Mouse (Mus musculus) heart, embryonic 11.5 days (tissue): Measurements from ENCODE around the gene Rpl28. TPM values are rescaled to one million over a fixed set of nuclear protein-coding genes. Genes with fewer than 3 reads are reported as not detected.
A peak's percentile ranks its signal among the peaks of the same experiment; 100 is the strongest.
"Not testable (repeated sequence)": the region's sequence is repeated elsewhere in the genome, so short reads cannot be mapped to it uniquely, and the experiment has no call there.

Experiments used
- ATAC-seq: fragments of 200-750 bp; cut with Nextera tagmentation; replicated peaks from 2 replicates; pipeline ENCODE4 v1.8.0; 2017; ENCODE audit warnings: moderate library complexity; ENCODE audit not compliant: insufficient number of reproducible peaks, low FRiP score, low TSS enrichment
- H3K27ac ChIP-seq: fragments of 300-500 bp; sonication (generic); 2 replicates; pipeline ENCODE4 v1.5.1; 2014; ENCODE audit warnings: mild to moderate bottlenecking, low read depth, low read length
- H3K27me3 ChIP-seq: fragments of 300-500 bp; sonication (generic); 2 replicates; pipeline ENCODE4 v1.6.1; 2014; ENCODE audit warnings: mild to moderate bottlenecking, low read length, mixed read lengths; ENCODE audit not compliant: control insufficient read depth, insufficient read depth
- H3K36me3 ChIP-seq: fragments of 300-500 bp; sonication (generic); 2 replicates; pipeline ENCODE4 v1.6.1; 2014; ENCODE audit warnings: mild to moderate bottlenecking, low read length, moderate library complexity, mixed read lengths; ENCODE audit not compliant: control insufficient read depth, insufficient read depth
- H3K4me1 ChIP-seq: fragments of 300-500 bp; sonication (generic); 2 replicates; pipeline ENCODE4 v1.6.1; 2014; ENCODE audit warnings: low read length; ENCODE audit not compliant: control insufficient read depth, insufficient read depth
- H3K4me2 ChIP-seq: fragments of 300-500 bp; sonication (generic); 2 replicates; pipeline ENCODE4 v1.6.1; 2014; ENCODE audit warnings: mild to moderate bottlenecking, moderate library complexity
- H3K4me3 ChIP-seq: fragments of 300-500 bp; sonication (generic); 2 replicates; pipeline ENCODE4 v1.5.1; 2014; ENCODE audit warnings: low read depth, low read length
- H3K9ac ChIP-seq: fragments of 300-500 bp; sonication (generic); 2 replicates; pipeline ENCODE4 v1.6.1; 2014; ENCODE audit warnings: mild to moderate bottlenecking, low read depth, low read length, moderate library complexity
- H3K9me3 ChIP-seq: fragments of 300-500 bp; sonication (generic); replicated peaks from 2 replicates; pipeline ENCODE4 v1.6.1; 2016; ENCODE audit warnings: low read length; ENCODE audit not compliant: control insufficient read depth
- WGBS: fragments of 180-500 bp; shearing (Covaris S2); extraction: QIAGEN DNeasy Blood & Tissue Kit; methylation state at CpG from one replicate; pipeline ENCODE4 v1.1.7; 2014; ENCODE audit not compliant: insufficient replicate concordance; 5-methylcytosine and 5-hydroxymethylcytosine counted together
- polyA plus RNA-seq: library from polyadenylated mRNA; unstranded; fragments of >200 nt; fragmentation: Nextera tagmentation; extraction: Ambion mirVana; gene quantifications from 2 replicates; pipeline ENCODE4 v1.2.1, GENCODE M21; 2014

The Rpl28 gene
- polyA plus RNA-seq, 1 experiment from 2014 or later, result 156 TPM

DNA sequence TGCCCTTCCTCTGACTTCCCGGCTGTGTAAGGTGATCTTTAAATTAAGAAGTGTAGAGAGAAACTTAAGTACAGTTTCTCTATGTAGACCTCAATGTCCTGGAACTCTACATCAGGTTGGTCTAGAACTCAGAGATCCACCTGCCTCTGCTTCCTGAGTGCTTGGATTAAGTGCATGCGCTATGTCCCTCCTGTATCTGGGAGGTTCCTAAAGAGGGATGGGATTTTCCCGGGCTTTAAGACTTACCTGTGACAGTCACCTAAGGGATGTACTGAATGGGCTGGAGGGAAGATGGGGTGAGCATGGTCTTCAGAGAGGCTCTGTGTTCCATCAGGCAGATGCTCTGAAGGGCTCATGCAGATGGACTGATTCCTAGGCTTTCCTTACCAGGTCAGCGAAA lies 1.0 kb downstream of the Rpl28 start:
- H3K4me2 ChIP-seq, result peak overlapping the region; percentile 93
- H3K4me3 ChIP-seq, result peak overlapping the region; percentile 96
- H3K36me3 ChIP-seq, result peaks cover 14% of the 10 kb centered on the region
- H3K27me3 ChIP-seq, result no peaks in the 10 kb centered on the region
- no peaks in the 10 kb centered on the region for H3K9me3 ChIP-seq
- peak overlapping the region; percentile 99 for H3K9ac ChIP-seq
- ATAC-seq, result no peak
- H3K4me1 ChIP-seq, result peaks cover 6% of the 10 kb centered on the region
- 35% methylated on average over 4 of the region's 4 CpGs for WGBS
- H3K27ac ChIP-seq, result peak overlapping the region; percentile 46; the same call in 1 of the 2 replicates

DNA sequence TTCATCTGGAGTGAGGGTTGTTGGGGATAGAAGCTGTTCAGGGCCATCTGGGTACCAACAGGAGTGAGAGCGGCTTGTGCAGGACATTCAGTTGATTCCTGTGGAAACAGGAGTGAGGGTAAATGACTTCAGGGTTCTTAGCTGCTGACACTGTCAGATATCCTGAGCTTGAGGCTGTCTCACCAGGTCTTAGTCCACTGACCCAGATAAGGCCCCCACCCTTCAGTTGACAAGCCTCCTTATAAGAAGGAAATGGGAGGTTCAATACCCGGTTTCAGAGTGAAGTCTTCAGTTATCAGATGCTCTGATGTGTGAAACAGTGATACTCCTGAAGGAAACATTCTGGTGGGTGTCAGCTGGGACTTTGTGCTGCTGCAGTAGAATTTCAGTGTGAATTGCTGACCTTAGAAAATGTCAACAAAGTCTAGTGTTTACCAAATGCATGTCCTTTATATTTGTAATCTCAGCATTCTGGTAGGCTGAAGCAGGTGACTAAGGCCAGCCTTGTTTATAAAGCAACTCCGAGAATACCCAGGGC lies 2.0 kb downstream of the Rpl28 start:
- Histone ChIP-seq H3K4me1 (peaks cover 6% of the 10 kb centered on the region), H3K9me3 (no peaks in the 10 kb centered on the region), H3K4me3 (no peak overlapping the region), H3K9ac (no peak overlapping the region), H3K4me2 (no peak overlapping the region; the same call in 1 of the 2 replicates), H3K36me3 (peaks cover 14% of the 10 kb centered on the region), H3K27me3 (no peaks in the 10 kb centered on the region), H3K27ac (no peak overlapping the region)
- WGBS, result 76% methylated on average over 3 of the region's 3 CpGs
- ATAC-seq, result no peak

DNA sequence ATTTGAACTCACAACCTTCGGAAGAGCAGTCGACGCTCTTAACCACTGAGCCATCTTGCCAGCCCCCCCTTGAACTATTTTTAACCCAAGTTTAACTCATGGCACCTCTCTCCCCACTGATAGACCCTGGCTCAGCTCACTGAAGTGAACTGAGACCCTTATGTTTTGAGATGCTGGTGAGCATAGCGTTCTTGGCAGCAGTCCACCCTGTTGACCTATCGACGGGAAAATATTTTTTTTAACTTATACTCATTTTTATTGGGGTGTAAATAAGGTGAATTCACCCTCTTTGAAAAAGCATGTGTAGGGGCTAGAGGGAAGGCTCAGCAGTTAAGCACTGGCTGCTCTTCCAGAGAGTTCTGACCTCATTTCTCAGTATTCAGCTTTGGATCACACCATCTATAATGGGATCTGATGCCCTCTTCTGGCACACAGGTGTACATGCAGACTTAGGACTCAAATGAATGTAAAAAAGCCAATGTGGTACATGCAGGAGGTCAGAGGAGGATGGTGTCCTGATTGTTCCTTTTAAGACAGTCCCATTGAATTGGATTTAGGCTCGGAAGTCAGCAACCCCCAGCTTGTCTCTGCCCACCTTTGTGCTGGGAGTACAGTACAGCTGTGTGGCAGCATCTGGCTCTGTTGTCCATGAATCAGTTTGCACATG lies 3.2 kb downstream of the Rpl28 start:
- H3K9ac ChIP-seq, result no peak overlapping the region
- 72% methylated on average over 7 of the region's 7 CpGs for WGBS
- H3K27me3 ChIP-seq, result no peaks in the 10 kb centered on the region
- ATAC-seq, result no peak
- H3K4me1 ChIP-seq, result peaks cover 6% of the 10 kb centered on the region
- no peak overlapping the region for H3K27ac ChIP-seq
- H3K4me2 ChIP-seq, result no peak overlapping the region
- no peaks in the 10 kb centered on the region for H3K9me3 ChIP-seq
- H3K4me3 ChIP-seq, result no peak overlapping the region
- peaks cover 14% of the 10 kb centered on the region for H3K36me3 ChIP-seq

DNA sequence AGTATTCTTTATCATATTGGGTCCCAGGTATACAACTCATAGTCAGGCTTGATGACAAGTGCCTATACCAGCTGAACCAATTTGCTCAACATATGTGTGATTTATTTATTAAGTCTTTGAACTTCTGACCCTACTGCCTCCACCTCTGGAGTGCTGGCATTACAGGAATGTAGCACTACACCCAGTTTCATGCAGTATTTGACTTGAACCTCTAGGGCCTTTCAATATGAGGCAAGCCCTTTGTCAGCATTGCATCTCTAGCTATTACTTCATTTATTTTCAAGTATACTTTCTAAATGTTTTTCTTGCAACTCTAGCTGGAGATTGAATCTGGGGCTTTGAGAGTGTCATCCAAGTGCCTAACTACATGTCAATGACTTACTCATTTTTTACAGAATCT lies 9.6 kb downstream of the Rpl28 start:
- H3K4me1 ChIP-seq, result no peaks in the 10 kb centered on the region
- ATAC-seq, result no peak
- no peak overlapping the region for H3K27ac ChIP-seq

DNA sequence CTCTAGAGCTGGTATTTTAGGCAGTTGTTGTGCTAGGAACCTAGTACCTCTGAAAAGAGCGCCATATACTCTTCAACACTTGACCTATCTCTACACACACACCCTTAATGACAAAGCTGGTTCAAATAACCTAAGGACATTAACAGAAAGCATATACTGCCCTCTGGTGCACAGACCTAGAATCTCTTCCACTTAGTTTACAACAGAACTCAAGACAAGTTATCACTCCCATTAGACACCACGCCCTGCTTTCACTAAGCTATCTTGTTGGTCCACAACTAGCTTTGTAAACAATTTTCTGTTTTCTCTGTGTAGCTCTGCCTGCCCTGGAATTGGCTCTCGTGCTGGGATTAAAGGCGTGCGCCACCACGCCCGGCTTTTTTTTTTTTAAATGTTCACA lies 14.0 kb downstream of the Rpl28 start:
- Histone ChIP-seq H3K27ac (peak overlapping the region; percentile 73), H3K9me3 (no peaks in the 10 kb centered on the region), H3K9ac (no peak overlapping the region), H3K4me2 (no peak overlapping the region; the same call in 1 of the 2 replicates), H3K27me3 (no peaks in the 10 kb centered on the region), H3K36me3 (peaks cover 21% of the 10 kb centered on the region), H3K4me3 (no peak overlapping the region), H3K4me1 (peaks cover 16% of the 10 kb centered on the region)
- 78% methylated on average over 7 of the region's 7 CpGs for WGBS
- peak; percentile 55; the same call in 1 of the 2 replicates for ATAC-seq

More for the DNA sequence above, 9.6 kb downstream of the Rpl28 start:
- no peak overlapping the region for H3K4me2 ChIP-seq
- no peaks in the 10 kb centered on the region for H3K27me3 ChIP-seq
- H3K36me3 ChIP-seq, result peaks cover 10% of the 10 kb centered on the region
- no peaks in the 10 kb centered on the region for H3K9me3 ChIP-seq
- H3K9ac ChIP-seq, result no peak overlapping the region
- no peak overlapping the region for H3K4me3 ChIP-seq

DNA sequence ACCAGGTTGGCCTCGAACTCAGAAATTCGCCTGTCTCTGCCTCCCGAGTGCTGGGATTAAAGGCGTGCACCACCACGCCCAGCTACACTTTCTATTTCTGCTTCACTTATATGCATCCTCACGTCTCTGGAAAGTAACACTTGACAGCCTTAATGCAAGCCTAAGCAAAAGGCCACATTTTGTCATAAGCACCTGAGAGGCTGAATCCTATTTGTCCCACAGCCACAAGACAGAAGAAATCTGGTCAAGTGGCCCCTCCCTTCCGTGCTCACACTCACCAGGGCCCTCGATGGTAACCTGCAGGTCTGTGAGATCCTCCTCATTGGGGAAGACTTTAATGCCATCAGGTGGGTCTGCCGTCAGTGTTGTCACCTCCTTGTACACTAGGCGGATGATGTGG lies 18.5 kb downstream of the Rpl28 start:
- H3K4me3 ChIP-seq, result peak overlapping the region; percentile 99
- peaks cover 18% of the 10 kb centered on the region for H3K36me3 ChIP-seq
- peak overlapping the region; percentile 83 for H3K9ac ChIP-seq
- peak overlapping the region; percentile 82 for H3K4me2 ChIP-seq
- 33% methylated on average over 10 of the region's 10 CpGs for WGBS
- not testable (repeated sequence) for H3K27me3 ChIP-seq, H3K9me3 ChIP-seq, ATAC-seq
- peaks cover 16% of the 10 kb centered on the region for H3K4me1 ChIP-seq
- H3K27ac ChIP-seq, result peak overlapping the region; percentile 94; the same call in 1 of the 2 replicates

DNA sequence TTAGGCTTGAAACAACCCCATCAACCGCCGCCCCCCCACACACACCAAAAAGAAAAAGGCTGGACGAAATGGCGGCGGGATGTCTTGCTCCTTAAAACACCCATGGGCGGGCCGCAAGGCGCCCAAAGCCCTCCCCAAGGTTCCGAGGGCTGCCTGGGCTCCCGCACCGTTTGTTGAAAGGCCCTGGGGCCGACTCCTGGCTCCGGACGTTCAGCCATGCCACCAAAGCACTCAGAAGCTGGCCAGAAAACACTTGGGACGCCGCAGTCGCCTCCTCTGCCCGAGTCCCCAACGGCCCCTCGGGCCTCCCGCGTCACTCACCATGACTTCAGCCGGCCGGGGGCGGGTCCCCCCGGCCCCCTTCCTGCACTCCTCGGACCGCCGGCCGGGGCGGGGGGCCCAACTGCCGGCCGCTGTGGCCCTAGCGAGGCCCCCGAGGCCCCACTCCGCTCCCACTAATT lies 19.2 kb downstream of the Rpl28 start:
- H3K9ac ChIP-seq, result peak overlapping the region; percentile 83
- H3K36me3 ChIP-seq, result peaks cover 13% of the 10 kb centered on the region
- peak overlapping the region; percentile 99 for H3K4me3 ChIP-seq
- no peaks in the 10 kb centered on the region for H3K9me3 ChIP-seq
- 2% methylated on average over 24 of the region's 36 CpGs for WGBS
- peaks cover 16% of the 10 kb centered on the region for H3K4me1 ChIP-seq
- H3K27ac ChIP-seq, result peak overlapping the region; percentile 94
- H3K4me2 ChIP-seq, result peak overlapping the region; percentile 82
- no peaks in the 10 kb centered on the region for H3K27me3 ChIP-seq
- ATAC-seq, result no peak

DNA sequence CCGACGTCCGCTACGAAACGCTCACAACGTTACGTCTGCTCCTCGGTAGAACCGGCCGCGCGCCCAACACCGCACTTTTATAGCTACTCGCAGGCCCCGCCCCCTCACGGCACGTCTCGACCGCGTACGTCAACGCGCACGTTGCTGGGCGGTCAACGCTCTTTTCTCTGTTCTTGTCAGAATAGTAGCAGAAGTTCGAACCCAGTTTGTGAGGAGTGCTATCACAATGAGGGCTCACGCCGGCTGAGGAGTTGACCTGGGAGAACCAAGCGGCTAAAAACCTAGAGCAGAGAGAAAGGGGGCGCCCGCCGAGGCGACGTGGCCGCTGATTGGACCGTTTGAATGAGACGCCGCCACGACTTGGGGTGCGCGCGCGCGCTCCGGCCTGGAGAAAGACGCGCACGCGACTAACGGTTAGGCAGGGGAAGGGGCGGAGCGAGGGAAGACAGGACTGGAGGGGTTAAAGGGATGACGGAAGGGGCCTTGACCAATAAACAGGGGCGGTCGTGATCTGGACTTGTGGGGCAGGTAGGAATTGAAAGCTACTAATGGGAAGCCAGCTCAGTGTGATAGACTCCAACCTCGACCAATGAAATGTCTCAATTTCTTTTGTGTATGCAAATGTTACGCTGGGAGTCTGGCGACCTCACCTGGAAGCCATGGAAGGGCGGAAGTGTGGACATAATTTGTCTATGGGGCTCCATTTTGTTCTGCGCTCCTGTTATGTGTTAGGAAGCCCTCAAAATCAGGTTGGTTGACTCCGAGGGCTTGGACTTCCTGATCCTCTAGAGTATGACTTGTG lies 19.8 kb downstream of the Rpl28 start, which contains the start of gene Ube2s:
Ube2s (minus strand) TSS at position 288 of the 802 bp plus-strand sequence.
- H3K4me2 ChIP-seq, result peak within 1 kb of the TSS; percentile 82
- under 1% methylated on average over 59 of the region's 62 CpGs for WGBS
- peak within 1 kb of the TSS; percentile 83 for H3K9ac ChIP-seq
- peak within 1 kb of the TSS; percentile 99 for H3K4me3 ChIP-seq
- H3K9me3 ChIP-seq, result no peaks in the 10 kb centered on the region
- H3K4me1 ChIP-seq, result peaks cover 16% of the 10 kb centered on the region
- peak; percentile 98 for ATAC-seq
- H3K27ac ChIP-seq, result peak within 1 kb of the TSS; percentile 94
- no peaks in the 10 kb centered on the region for H3K27me3 ChIP-seq
- peaks cover 9% of the 10 kb centered on the region for H3K36me3 ChIP-seq
